Mouse (Mus musculus) kidney, embryonic 14.5 days (tissue): ENCODE results near the gene Zic5. TPM values are rescaled to one million over a fixed set of nuclear protein-coding genes. Genes with fewer than 3 reads are reported as not detected.

Experiments used
- polyA plus RNA-seq: library from polyadenylated mRNA; unstranded; fragments of >200 nt; fragmentation: Nextera tagmentation; extraction: Ambion mirVana; gene quantifications from 2 replicates; pipeline ENCODE4 v1.2.1, GENCODE M21; 2014

Zic5 gene
- polyA plus RNA-seq, 1 experiment from 2014 or later, result 0.07 TPM

Other genes starting within 250 kb of the Zic5 start
- gene Gm5089, start 14.6 kb downstream of the Zic5 start, polyA plus RNA-seq, result not detected in 2 replicates
- not detected in 2 replicates for gene Zic2, start 9.8 kb upstream of the Zic5 start, polyA plus RNA-seq
- not detected in 2 replicates for gene Gm10837, start 24.9 kb upstream of the Zic5 start, polyA plus RNA-seq
- 15.3 and 20.5 TPM in 2 replicates for gene Pcca, start 68.6 kb upstream of the Zic5 start, polyA plus RNA-seq